Mouse (Mus musculus): ENCODE results near the gene Herc3.
"Not testable (repeated sequence)": the region's sequence is repeated elsewhere in the genome, so short reads cannot be mapped to it uniquely, and the experiment has no call there.

The Herc3 gene

GRCm38 (mm10) chr6:58831232-58832009, at the start of gene Herc3:
Gene Herc3, plus strand, starts transcription at chr6:58831465.
- DNase-seq (ENCODE audit: low spot score), result peak; percentile 47

DNA sequence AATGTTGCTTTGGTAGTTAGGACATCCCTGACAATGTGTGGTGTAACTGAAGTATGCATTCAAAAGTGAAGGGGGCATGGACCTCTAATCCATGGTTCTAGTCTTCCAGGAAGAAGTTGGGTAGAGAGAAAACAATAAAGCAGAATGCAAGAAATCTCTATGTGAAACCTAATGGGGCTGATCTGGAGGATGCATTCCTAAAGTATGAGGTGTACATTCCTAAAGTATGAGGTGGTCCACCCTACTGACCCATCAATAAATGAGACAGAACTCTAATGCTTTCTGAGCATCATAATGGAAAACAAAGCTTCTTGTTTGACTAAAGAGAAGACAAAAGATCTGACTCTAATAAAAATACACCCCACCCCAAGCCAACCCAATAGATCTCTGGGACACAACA, 29.9 kb upstream of the Herc3 start:
- DNase-seq (ENCODE audit: low spot score), result no peak

DNA sequence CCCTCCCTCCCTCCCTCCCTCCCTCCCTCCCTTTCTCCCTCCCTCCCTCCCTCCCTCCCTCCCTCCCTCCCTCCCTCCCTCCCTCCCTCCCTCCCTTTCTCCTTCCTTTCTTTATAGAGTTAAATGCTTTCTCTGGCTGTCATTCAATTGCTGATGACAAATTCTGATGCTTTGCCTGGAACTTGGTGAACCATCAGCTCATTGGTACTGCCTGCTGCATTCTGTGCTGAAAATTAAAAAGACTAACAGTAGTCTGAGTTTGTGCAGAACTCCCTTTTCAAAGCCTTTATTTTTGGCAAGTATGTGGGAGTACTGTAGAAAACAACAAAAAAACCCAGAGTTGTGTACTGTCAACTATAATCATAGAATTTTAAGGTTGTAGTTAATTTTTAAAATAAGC, 16.9 kb upstream of the Herc3 start:
- no peak for DNase-seq (ENCODE audit: low spot score)

- DNase-seq (ENCODE audit: low spot score), result not testable (repeated sequence)
Observed at GRCm38 (mm10) chr6:58817037-58817436, 14.2 kb upstream of the Herc3 start.

DNA sequence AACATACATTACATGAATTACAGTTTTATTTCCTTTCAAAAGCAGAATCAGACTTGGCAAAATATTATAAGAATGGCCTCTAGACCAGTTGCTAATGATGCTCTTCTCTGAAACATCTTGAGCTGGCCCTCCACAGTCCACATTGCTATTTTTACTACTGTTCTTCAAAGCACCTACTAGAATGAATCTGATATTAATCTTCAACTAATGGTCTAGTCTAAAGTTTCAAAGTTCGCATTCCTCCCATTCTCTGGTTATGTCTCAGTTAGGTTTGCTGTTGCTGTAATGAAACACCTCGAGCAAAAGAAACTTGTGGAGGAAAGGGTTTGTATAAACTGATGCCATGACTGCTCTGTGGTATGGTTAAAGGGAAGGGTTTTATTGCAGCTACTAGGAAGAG, 5.6 kb upstream of the Herc3 start:
- no peak for DNase-seq (ENCODE audit: low spot score)

GRCm38 (mm10) chr6:58826089-58826488, 5.2 kb upstream of the Herc3 start:
- DNase-seq (ENCODE audit: low spot score), result no peak

DNA sequence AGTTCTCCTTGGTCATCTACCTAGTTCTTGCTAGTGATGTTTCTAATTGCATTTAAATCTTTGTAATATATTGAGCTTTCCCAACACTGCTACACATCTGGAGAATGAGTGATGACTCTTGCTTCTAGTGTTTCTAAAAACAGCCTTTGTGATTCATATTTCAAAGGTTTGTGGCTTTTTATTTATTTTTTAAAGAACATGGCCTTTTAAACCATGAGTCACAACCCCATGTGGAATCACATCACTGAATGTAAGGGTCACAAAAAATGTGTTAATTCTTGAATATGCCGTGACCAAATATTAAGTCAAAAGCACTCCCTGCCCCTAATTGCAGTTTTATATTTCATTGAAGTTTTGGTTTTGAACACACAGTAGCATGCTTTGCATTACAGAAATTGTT, 2.7 kb upstream of the Herc3 start:
- no peak for DNase-seq (ENCODE audit: low spot score)

DNA sequence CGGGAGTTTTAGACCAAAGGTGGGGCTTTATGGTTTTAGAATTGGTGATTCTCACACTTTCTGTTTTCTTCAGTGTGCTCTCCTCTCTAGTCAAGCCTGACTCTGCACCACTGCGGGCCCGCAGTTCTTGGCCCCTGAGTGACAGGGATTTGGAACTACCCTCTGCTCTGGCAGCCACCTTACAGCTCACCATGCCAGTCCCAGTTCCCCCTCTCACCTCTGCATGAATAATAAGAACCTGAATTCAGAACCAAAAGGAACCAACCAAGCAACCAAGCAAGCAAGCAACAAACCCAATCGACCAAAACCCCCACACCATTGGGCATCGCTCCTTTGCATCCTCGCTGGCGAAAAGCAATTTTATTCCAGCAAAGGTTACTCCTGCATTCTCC, 429 bp upstream of the Herc3 start:
- DNase-seq (ENCODE audit: low spot score), result no peak

DNA sequence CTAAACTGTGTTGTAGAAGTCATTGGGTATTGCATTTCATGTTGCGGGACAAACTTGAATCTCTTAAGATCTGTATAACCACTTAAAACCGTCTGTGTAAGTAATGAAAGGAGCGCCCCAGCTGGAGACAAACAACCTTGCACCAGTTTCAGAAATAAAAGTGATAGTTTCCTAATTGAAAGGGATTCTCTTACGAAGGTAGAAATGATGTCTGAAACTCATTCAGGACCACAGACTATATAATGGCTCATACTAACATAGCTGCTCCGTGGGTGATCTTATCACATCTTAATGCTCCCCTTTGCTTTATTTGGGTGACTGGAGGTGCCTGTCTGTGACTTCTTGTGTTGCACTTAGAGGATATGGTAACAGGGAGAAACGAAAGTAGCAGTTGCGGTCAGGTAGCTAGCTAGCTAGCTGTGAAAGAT, 1.3 kb downstream of the Herc3 start:
- no peak for DNase-seq (ENCODE audit: low spot score)

- no peak for DNase-seq (ENCODE audit: low spot score)
Observed at GRCm38 (mm10) chr6:58834470-58834869, 3.2 kb downstream of the Herc3 start.

GRCm38 (mm10) chr6:58835591-58835990, 4.3 kb downstream of the Herc3 start:
- DNase-seq (ENCODE audit: low spot score), result no peak

DNA sequence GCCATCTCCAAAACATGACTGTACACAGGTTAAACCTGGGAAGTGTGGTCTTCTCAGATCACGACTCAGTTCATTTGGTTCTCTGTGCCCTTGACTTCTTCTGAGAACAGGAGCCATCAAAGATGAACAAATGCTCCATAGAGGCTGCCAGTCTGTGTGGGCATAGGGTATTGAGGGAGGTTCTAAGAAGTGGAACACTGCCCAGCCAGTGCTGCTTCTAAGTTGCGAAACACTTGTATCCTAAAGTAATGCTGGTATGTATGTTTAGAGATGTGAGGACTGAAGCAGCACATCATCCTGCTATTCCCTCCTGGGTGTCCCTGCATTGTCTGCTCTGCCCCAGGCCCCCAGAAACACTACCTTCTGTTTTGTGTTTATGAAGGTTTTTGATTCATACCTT, 5.2 kb downstream of the Herc3 start:
- no peak for DNase-seq (ENCODE audit: low spot score)

GRCm38 (mm10) chr6:58837917-58838316, 6.7 kb downstream of the Herc3 start:
- DNase-seq (ENCODE audit: low spot score), result no peak

- DNase-seq (ENCODE audit: low spot score), result no peak
Observed at GRCm38 (mm10) chr6:58841208-58841607, 9.9 kb downstream of the Herc3 start.

- DNase-seq (ENCODE audit: low spot score), result no peak
Observed at GRCm38 (mm10) chr6:58842186-58842585, 10.9 kb downstream of the Herc3 start.

DNA sequence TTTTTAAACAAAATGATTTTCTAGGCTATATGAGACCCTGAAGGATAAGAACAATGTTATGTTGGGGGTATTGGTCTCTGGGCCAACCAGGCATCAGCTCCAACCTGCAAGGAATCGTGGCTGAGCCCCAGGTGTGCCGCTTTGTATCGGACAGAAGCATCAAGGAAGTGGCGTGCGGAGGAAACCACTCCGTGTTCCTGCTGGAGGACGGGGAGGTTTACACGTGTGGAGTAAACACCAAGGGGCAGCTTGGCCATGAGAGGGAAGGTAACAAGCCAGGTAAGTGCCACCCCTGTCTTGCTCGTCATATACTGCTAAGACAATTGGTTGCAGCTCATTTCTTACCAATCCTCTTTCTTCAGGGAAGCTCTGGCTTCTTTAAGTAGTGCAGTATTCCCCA, 12.3 kb downstream of the Herc3 start:
- no peak for DNase-seq (ENCODE audit: low spot score)

DNA sequence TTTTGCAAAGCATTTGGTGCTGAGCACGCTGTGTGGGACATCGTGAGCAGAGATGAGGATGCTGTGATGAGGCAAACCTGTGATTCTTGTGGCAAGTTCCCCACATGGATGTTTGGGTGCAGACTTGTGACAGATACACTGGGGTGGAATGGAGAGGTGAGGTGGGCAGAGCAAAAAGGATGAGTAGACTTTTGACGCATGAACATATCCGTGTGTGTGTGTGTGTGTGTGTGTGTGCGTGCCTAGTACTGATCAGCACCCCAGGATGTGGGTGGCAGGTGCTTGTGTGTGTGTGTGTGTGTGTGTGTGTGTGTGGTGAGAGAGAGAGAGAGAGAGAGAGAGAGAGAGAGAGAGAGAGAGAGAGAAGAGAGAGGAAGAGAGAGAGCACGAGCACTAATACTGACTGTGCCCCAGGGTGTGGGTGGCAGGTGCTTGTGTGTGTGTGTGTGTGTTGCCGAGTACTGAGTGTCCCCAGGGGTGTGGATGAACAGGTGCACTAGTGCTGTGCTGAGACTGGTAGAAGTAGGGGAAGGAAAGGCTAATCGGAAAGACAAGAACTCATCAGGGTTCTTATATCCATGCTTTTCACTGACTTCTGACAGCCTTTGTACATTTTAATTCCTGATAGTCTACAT, 13.0 kb downstream of the Herc3 start:
- DNase-seq (ENCODE audit: low spot score), result no peak

DNA sequence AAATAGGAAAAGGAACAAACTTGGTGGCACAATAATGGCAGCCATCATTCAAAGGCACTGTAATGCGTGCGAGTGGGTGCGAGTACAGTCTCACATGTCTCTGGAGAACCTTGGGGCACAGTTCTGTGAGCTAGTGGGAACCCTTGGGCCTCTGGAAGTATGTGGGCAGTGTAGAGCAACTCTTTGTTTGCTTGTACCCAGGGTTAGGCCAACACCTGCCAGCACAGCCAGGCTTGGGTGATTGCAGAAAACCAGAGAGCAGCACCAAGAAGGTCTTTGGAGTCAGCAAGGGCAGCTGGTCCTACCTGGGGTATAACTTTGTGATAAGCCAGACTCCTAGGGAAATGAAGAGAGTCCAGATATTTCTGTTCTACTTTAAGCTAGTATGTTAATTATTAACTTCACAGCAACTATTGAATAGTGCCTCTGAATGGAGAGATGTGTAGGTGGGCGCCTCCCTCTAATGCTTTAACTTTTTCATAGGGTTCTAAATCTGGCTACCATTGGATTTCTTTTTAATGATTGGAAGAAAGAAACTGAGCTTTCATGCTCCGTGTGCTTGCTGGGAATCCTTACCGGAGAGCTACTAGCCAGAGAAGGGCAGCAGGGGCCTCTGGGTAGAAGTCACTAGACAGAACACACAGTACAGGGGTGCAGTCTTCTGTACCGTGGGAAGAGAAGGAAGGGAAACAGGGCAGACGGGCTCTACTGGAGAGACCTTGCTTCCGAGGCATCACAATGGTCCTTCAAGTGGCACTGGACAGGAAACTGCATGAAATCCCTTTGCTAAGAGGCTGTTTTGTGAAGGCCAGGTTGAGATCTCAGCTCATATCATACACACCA, 15.8 kb downstream of the Herc3 start:
- DNase-seq (ENCODE audit: low spot score), result no peak

DNA sequence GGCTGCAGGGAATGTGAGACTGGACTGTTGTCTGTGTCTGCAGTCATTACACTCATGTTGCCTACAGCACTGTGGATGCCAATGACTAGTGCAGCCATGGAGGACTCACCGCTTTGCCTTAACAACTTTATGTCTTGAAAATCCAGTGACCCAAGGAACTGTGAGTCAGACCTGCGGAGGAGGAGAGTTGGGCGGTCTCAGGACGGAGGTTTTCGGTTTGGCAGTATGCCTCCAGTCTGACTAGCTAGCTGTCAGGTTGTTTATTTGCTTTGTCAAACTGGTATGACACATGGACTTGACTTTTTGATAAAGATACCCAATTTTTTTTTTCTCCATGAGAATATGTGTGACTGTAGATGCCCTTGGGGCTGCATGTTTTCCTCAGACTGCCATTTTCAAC, 16.6 kb downstream of the Herc3 start:
- DNase-seq (ENCODE audit: low spot score), result no peak

DNA sequence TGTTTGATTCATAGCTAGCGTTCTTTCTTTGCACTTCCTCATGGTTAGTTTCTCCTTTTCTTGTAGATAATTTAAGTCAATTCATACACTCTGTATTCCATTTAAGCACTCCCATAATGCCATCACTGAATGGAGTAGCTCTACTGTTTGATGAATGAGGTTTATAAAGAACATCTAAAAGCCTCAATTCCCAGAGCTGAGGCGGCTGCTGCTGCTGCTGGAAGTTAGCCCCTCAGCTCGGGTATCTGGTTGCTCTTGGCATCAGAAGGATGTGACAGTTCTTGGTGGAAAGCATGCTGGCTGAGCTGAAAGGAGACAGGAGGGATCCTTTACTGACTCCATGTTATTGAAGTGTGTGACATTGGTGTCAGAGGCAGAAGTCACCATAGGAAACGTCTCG, 18.1 kb downstream of the Herc3 start:
- no peak for DNase-seq (ENCODE audit: low spot score)

DNA sequence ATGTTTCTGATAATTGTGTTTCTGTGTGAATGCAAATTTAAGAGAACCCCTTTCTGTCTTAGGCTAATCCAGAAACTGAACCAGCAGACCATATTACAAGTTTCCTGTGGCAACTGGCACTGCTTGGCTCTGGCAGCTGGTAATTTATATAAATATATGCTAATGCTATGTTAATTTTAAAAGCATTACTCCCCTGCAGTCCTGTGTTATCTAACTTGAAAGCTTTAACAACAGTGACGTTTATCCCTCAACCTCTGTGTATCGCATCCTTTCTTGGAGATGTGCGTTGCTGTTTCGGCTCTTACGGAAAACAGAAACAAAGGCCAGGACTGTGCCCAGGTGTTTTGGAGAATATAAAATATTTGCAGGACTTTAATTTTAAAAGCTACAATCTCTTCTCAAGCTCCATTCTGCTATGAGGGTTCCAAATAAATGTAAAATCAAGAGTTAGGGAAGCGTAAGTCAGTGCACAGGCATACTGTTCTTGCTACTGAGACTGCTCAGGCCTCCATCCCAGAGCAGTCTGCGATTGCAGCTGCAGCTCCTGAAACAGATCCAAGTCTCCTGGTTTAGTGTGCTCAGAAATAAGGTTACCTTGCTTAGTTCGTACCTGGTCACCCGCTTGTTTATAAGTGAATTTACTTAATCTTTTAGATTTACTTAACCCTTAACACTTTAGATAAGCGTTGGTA, 24.6 kb downstream of the Herc3 start:
- no peak for DNase-seq (ENCODE audit: low spot score)

DNA sequence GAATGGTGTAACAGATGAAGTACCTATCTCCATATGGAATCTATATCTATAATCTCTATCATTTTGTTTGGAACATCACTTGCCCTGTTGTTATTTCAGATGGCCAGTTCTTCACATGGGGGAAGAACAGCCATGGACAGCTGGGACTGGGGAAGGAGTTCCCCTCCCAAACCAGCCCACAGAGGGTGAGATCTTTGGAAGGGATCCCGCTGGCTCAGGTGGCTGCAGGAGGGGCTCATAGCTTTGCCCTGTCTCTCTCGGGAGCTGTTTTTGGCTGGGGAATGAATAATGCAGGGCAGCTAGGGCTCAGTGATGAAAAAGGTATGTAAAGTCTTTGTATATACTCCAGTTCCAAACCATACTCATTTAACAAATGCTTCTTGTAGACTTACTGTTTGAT, 25.2 kb downstream of the Herc3 start:
- DNase-seq (ENCODE audit: low spot score), result no peak
